Mouse (Mus musculus): ENCODE measurements at regions not wholly inside any gene's neighbourhood (a gene's known extent, or its start where the extent isn't known, plus 50 kb on each side); places are given as distances from the start of the nearest gene placed in this dataset.
"Not testable (repeated sequence)": the region's sequence is repeated elsewhere in the genome, so short reads cannot be mapped to it uniquely, and the experiment has no call there.

DNA sequence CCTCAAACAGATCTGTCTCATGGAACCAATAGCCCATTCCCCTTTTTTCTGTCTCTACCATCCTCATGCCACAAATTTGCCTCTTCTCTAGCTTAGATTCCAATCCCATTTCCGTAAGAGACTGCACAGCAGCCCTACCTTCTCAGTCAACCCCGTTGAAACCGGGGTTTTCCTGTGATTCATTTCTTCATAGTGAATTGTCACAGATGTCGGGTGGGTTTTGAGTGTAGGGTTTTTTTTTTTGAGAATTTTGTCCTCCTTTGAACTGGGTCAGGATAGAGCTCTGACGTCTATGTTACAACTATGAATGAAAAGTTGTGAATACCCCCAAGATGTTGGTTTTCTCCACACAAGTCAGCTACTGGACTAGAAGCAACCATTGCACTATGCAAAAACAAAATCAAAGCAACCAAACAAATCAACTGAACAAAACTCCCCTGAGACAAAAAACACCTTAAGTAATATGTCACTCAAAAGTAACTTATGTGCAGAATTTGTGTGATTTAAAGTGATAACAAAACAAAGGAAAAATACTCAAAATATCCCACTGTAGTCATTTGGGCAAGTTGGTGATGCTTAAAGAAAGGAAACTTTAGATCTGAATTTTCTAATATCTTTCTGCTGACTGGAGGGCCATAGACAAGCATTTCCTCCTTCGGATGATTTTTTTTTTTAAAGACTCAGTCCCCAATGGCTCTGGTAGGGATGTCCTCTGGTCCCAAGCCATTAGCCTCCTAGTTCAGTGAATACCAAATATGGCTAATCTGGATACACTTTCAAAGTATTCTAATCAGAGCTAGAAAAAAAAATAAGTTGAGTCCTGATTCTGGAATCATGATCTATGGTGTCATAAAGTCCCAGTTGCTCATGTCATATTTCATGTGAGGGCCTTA, 120.7 kb upstream of the Tet2 start:
- no peak for ATAC-seq

- no peak for ATAC-seq
Observed at GRCm38 (mm10) chr3:133672742-133673447, 128.0 kb upstream of the Tet2 start.

DNA sequence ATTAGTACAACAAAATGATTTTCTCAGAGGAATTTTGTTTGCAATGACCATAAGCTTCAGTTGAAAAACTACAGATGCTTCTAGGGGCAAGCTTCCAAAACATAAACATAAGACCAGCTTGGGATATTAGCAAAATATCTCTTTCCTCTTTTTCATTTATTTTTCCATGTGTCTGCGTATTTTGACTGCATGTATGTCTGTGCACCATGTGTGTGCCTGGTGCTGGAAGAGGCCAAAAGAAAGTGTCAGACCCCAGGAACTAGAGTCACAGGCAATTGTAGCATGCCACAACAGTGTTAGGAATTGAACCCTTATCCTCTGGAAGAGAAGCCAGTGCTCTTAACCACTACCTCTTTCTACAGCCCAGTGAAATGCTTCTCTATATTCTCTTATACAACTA, 133.0 kb upstream of the Tet2 start:
- ATAC-seq: no peak

DNA sequence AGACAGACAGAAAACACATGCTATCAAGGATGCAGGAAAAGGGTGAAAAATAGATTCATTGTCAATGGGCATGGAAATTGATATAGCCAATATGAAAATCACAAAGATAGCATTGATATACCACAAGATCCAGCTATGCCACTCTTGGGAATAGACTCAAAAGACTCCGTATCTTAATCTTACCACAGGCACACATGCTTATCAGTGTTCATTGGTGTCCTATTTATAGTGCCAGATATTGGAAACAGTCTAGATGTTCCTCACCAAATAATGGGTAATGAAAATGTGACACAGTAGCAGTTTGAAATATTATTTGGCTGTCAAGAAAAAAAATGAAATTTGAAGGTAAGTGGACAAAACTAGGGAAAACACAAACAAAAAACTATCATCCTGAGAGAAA, 135.0 kb upstream of the Tet2 start:
- ATAC-seq: no peak

DNA sequence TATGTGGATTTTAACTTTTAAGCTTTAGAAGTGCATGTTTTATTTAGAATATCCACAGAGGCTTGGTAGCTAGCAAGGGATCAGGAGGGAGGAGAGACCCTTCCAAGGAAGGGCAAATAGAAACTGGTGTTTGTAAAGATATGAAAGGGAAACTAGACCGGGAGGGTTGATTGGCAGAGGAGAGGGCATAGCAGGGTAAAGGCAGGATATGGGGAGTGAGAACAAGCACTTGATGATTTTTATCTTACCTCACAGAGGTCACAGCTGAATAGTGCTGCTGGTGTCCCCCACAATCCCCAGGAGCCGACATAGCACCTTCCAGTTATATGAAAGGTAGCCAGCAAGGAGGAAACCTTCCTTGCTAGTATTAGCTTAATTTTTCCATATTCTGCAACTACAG, 135.4 kb upstream of the Tet2 start:
- no peak for ATAC-seq

GRCm38 (mm10) chr3:133680805-133681204, 135.9 kb upstream of the Tet2 start:
- ATAC-seq: no peak

DNA sequence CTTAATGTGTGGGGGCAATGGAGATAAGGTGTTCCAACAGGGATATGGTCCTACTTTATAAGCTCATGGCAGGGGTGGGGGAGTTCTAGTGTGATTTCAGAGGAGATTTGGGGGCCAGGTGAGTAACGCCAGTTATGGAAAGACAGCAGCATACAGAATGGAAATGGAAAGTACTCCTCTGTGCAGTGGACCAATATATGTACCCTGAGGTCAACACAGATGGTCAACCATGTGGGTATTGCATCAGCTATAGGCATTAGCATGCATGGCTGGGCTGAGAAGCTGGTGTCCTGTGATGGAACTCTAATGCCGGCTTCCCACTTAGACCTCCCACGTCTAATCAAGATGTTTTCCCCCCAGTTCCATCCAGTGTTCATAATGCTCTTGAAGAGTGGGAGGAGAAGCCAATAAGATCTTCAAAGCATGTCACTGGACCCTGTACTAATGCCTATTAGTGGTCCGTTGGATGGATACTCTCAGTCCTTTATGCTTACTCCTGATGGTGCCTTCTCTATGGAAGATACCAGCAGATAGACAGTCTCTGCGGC, 139.3 kb upstream of the Tet2 start:
- no peak for ATAC-seq

DNA sequence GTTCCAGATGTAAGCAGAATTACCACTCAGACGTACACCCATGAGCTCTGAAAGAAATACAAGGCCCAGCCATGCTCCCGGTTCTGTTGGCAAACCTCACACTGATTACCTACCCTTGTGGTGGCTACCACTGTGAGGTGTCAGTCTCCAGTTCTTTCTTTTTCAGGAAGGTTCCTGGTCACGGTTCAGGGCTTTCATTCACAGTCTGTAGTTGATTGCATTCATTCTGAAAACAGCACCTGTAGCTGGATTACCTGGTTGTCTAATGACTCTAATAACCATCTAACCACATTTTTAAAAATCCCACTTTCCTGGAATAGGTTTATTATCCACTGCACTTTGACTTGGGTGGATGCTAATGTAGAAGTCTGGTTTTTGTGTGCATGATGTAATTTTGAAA, 139.8 kb upstream of the Tet2 start:
- ATAC-seq: no peak

GRCm38 (mm10) chr3:133685393-133685792, 140.5 kb upstream of the Tet2 start:
- ATAC-seq: no peak

- no peak for ATAC-seq
Observed at GRCm38 (mm10) chr3:133694057-133694456, 149.1 kb upstream of the Tet2 start.

GRCm38 (mm10) chr3:133696122-133696521, 151.2 kb upstream of the Tet2 start:
- ATAC-seq: no peak

- not testable (repeated sequence) for ATAC-seq
Observed at GRCm38 (mm10) chr3:133704849-133705248, 159.9 kb upstream of the Tet2 start.

GRCm38 (mm10) chr3:133711518-133711917, 166.6 kb upstream of the Tet2 start:
- no peak for ATAC-seq

- no peak for ATAC-seq
Observed at GRCm38 (mm10) chr3:133722550-133723290, 177.8 kb upstream of the Tet2 start.

DNA sequence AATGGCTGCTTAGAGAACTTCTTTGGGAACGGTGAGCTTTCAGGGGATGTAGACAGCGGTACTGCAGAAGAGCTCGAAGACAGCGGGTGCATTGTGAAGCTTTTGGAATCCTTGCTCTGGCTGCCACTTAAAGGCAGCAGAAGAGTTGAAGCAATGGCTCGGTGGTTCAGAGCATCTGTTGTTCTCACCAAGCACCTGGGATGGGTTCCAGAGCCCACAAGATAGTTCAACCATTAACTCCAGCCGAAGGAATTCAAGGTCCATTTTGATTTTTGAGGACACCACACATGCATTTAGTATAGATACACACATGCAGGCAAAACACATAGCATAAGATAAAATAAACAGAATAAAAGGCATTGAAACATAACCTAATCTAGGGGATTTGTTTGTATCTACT, 181.9 kb upstream of the Tet2 start:
- ATAC-seq: no peak

DNA sequence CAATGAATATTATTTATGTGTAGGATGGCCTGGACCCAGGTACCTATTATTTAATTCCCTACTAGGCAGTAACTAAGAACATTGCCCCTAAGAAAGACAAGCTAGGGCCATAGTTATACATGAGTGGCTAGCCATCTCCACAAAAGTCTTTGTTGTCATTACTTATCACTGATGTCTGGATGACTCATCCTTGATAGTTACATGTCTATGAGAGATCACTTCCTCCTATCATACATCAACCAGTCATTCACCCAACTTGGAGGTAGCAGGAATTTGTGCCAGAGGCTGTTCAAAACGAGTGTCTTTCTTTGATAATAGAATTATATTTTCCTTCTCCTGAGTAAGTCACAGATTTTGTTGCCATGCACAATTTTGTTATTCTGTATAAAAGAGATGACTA, 190.7 kb upstream of the Tet2 start:
- ATAC-seq: no peak

- no peak for ATAC-seq
Observed at GRCm38 (mm10) chr3:133738936-133739335, 194.0 kb upstream of the Tet2 start.

- no peak for ATAC-seq
Observed at GRCm38 (mm10) chr3:133744552-133745118, 199.7 kb upstream of the Tet2 start.

GRCm38 (mm10) chr3:133748756-133749737, 204.1 kb upstream of the Tet2 start:
- ATAC-seq: no peak

DNA sequence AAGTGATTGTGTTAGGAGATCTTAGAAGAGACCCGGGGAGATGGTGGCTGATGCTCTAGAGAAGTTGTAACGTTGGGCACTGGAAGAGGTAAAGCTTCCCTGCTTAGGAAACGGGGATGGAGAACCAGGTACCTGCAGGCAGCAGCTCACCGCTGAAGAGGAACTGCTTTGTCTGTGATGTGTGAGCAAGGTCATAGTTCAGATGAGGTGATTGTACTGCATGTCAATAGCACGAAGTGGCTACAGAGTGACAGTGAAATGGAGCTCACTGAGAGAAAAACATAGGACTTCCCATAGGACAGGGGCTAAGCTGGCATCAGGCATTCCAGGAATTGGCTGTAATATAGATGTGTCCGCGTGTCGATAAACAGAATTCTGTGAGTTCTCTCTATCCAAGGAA, 205.1 kb upstream of the Tet2 start:
- no peak for ATAC-seq

DNA sequence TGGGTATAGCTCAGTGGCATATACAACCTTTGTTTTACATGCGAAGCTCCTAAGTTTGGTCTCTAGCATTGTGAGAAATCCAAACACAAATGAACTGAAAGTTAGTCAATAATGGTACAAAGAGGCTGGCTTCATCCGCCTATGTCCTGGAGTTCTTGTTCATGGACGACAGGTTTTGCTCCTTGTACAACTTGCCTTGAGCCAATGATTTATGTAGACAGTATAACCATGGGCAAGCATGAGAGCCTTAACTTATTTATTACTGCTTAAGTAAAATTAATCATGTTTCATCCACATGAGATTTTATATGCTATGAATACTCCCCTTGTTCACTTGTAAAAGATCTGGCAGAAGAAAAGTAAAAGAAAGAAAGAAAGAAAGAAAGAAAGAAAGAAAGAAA, 205.7 kb upstream of the Tet2 start:
- no peak for ATAC-seq

GRCm38 (mm10) chr3:133751011-133751410, 206.1 kb upstream of the Tet2 start:
- ATAC-seq: no peak

All from activated CD4-positive, CD25-positive, alpha-beta regulatory T cell, adult 4 months (primary cell).